Mouse (Mus musculus) limb, embryonic 11.5 days (tissue): ENCODE data around the gene Arf1. TPM values are rescaled to one million over a fixed set of nuclear protein-coding genes. Genes with fewer than 3 reads are reported as not detected.
A peak's percentile ranks its signal among the peaks of the same experiment; 100 is the strongest.

Source experiments
- ATAC-seq: fragments of 200-750 bp; cut with Nextera tagmentation; 2 replicates; pipeline ENCODE4 v1.8.0; 2017; ENCODE audit warnings: low read depth; ENCODE audit not compliant: insufficient number of reproducible peaks, low FRiP score, low TSS enrichment
- DNase-seq: peaks from one replicate; pipeline ENCODE4 v3.0.0-alpha.2; 2015; ENCODE audit warnings: low spot score
- H3K27ac ChIP-seq: fragments of 300-500 bp; sonication (generic); replicated peaks from 2 replicates; pipeline ENCODE4 v1.5.1; 2014; ENCODE audit warnings: low read depth, mild to moderate bottlenecking, low read length
- H3K27me3 ChIP-seq: fragments of 300-500 bp; sonication (generic); 2 replicates; pipeline ENCODE4 v1.6.1; 2014; ENCODE audit warnings: mild to moderate bottlenecking, low read length, mixed read lengths; ENCODE audit not compliant: control insufficient read depth, insufficient read depth
- H3K36me3 ChIP-seq: fragments of 300-500 bp; sonication (generic); 2 replicates; pipeline ENCODE4 v1.6.1; 2014; ENCODE audit warnings: mild to moderate bottlenecking, low read length, moderate library complexity, mixed read lengths; ENCODE audit not compliant: control insufficient read depth, insufficient read depth
- H3K4me1 ChIP-seq: fragments of 300-500 bp; sonication (generic); 2 replicates; pipeline ENCODE4 v1.6.1; 2014; ENCODE audit warnings: low read length, mixed read lengths; ENCODE audit not compliant: control insufficient read depth, insufficient read depth
- H3K4me2 ChIP-seq: fragments of 300-500 bp; sonication (generic); 2 replicates; pipeline ENCODE4 v1.6.1; 2014; ENCODE audit warnings: low read depth, mild to moderate bottlenecking, moderate library complexity; ENCODE audit not compliant: severe bottlenecking
- H3K4me3 ChIP-seq: fragments of 300-500 bp; sonication (generic); 2 replicates; pipeline ENCODE4 v1.5.1; 2014; ENCODE audit warnings: low read depth, low read length
- H3K9ac ChIP-seq: fragments of 300-500 bp; sonication (generic); 2 replicates; pipeline ENCODE4 v1.6.1; 2014; ENCODE audit warnings: mild to moderate bottlenecking, low read length
- H3K9me3 ChIP-seq: fragments of 300-500 bp; sonication (generic); 2 replicates; pipeline ENCODE4 v1.6.1; 2016; ENCODE audit warnings: low read length; ENCODE audit not compliant: control insufficient read depth
- WGBS: fragments of 180-500 bp; shearing (Covaris S2); extraction: QIAGEN DNeasy Blood & Tissue Kit; methylation state at CpG from one replicate; pipeline ENCODE4 v1.1.7; 2014; 5-methylcytosine and 5-hydroxymethylcytosine counted together
- polyA plus RNA-seq: library from polyadenylated mRNA; unstranded; fragments of >200 nt; fragmentation: Nextera tagmentation; extraction: Ambion mirVana; gene quantifications from 2 replicates; pipeline ENCODE4 v1.2.1, GENCODE M21; 2014

The Arf1 gene
- polyA plus RNA-seq, 1 experiment from 2014 or later, result 649 TPM

DNA sequence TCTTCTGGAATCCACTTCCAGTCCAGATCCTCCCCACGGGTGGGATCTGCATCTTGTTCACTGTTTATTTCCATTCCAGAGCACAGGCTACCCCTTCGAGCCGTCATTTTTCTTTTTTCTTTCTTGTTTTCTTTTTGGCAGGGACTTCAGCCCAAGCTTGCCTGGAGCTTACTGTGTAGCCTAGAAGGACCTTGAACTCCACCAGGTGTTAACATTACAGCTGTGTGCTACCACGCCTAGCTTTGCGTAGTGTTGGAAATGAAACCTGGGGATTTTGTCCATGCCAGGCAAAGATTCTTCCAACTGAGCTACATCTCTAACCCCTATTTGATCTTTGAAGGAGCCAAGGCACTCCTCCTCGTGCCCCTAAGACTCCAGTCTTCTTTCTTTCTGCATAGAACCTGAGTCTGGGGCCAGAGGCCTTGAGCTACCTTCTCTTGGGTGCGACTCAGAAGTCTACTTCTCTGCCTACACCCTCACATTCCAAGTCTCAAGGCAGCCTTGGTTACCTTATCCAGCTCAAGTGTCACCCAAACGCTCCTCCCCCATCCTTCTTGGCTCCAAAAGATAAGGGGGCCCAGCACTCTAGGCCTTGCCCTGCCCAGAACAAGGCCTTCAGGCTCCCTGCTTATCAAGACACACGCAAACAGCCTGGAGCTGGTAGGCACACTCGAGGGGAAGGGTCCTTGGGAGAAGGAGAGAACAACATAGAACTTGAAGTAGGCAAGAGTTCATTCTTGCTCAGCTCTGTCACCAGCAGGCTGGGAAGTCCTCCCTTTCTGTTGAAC is 32.8 kb upstream of the Arf1 start:
- H3K4me3 ChIP-seq, result no peak overlapping the region
- ATAC-seq (no peak), DNase-seq (no peak)
- H3K9ac ChIP-seq, result no peak overlapping the region
- WGBS, result 79% methylated on average over 10 of the region's 10 CpGs
- H3K36me3 ChIP-seq, result no peaks in the 10 kb centered on the region
- H3K27me3 ChIP-seq, result peaks cover 22% of the 10 kb centered on the region
- peaks cover 9% of the 10 kb centered on the region; the same call in 1 of the 2 replicates for H3K4me1 ChIP-seq
- no peak overlapping the region for H3K4me2 ChIP-seq
- no peaks in the 10 kb centered on the region for H3K9me3 ChIP-seq
- H3K27ac ChIP-seq, result no peak overlapping the region

DNA sequence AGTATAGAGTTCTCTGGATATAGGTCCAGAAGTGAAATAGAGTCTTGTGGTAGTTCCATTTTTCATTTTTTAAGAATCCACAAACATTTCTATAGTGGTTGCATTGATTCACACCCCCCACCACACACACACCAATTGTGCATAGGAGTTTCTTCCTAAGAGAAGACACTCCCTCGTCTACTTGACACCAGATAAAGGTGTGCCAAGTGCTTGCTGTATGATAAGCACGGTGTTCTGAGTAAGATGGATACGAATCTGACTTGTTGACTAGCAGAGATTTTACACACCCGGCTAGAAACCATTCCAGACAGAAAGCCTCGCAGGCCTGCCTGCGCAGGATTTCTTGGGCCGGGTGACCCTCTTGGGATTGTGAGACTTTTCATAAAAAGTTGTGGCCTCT is 31.6 kb upstream of the Arf1 start:
- H3K36me3 ChIP-seq, result no peaks in the 10 kb centered on the region
- ATAC-seq, result no peak
- WGBS, result 85% methylated on average over 7 of the region's 7 CpGs

DNA sequence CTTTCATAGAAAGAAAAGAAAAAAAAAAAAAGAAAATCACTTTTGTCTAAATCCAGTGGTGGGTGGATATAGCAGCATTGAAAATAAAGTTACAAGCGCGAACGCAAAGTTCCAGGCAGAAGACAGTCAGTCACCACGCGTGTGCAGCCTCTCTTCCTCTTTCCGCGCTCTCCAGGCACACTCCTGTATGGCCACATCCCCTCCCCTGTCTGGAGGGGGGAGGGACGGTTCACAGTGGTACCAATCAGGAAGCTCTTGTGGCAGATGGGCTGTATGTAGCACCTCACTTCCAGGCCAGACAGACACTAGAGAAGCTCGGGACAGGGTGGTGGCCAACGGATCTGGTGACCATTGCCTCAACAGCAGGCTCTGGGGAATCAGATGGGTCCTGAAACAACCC is 20.0 kb upstream of the Arf1 start:
- Histone ChIP-seq H3K9ac (no peak overlapping the region), H3K4me1 (no peaks in the 10 kb centered on the region), H3K27ac (no peak overlapping the region), H3K27me3 (no peaks in the 10 kb centered on the region; the same call in 1 of the 2 replicates), H3K4me2 (no peak overlapping the region), H3K9me3 (no peaks in the 10 kb centered on the region), H3K36me3 (no peaks in the 10 kb centered on the region), H3K4me3 (no peak overlapping the region)
- WGBS, result 59% methylated on average over 10 of the region's 10 CpGs
- DNase-seq (no peak), ATAC-seq (no peak)

More for the DNA sequence above, 31.6 kb upstream of the Arf1 start:
- no peaks in the 10 kb centered on the region for H3K9me3 ChIP-seq
- H3K4me2 ChIP-seq, result no peak overlapping the region
- H3K27me3 ChIP-seq, result peaks cover 11% of the 10 kb centered on the region
- peaks cover 9% of the 10 kb centered on the region; the same call in 1 of the 2 replicates for H3K4me1 ChIP-seq
- H3K9ac ChIP-seq, result no peak overlapping the region
- H3K27ac ChIP-seq, result no peak overlapping the region
- no peak for DNase-seq
- H3K4me3 ChIP-seq, result no peak overlapping the region

DNA sequence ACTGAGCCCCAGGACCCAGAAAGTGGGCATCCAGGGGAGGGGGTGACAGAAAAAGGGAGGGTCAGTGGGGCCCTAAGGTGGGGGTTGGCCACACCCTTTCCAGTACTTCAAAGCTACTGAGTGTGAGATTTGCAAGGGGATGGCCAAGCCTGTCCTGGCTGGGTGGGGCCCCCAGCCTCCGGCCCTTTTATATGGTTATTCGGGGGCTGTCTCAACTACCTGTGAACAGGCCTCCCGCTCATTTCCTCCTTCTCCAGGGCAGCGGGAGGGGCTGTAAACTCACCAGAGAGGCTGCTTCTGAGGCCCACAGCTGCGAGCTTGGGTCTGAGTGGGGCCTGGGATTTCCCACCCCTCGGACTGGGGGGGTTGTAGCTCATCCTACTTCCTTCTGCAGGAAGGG is 15.8 kb upstream of the Arf1 start:
- Histone ChIP-seq H3K9ac (no peak overlapping the region), H3K4me1 (peaks cover 4% of the 10 kb centered on the region), H3K36me3 (no peaks in the 10 kb centered on the region), H3K4me3 (no peak overlapping the region), H3K4me2 (no peak overlapping the region), H3K9me3 (no peaks in the 10 kb centered on the region), H3K27ac (no peak overlapping the region), H3K27me3 (peaks cover 5% of the 10 kb centered on the region)
- 12% methylated on average over 6 of the region's 6 CpGs for whole genome bisulfite sequencing
- ATAC-seq (no peak), DNase-seq (no peak)

DNA sequence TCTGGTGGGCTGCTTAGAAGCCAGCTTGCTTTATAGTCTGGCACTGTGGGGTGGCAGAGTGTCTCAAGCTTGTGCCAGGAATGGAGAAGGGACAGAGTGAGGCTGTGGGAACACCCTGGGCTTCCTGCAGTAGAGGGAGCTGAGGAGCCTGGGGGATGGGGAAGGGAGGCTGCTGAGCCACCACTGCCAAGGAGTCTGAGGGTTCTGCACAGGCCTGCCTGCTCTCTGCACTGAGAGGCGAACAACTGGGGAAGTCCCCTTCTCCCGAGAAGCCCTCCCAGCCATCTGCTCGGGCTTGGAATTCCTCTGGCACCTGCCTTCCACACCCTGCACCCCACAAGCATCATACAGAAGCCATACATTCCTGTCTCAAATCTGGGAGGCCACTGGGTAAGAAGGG is 13.8 kb upstream of the Arf1 start:
- Histone ChIP-seq H3K4me1 (peaks cover 9% of the 10 kb centered on the region), H3K9me3 (no peaks in the 10 kb centered on the region), H3K4me3 (no peak overlapping the region), H3K27me3 (peaks cover 5% of the 10 kb centered on the region), H3K27ac (no peak overlapping the region), H3K4me2 (no peak overlapping the region), H3K9ac (no peak overlapping the region), H3K36me3 (no peaks in the 10 kb centered on the region)
- DNase-seq (no peak), ATAC-seq (no peak)
- 11% methylated on average over 3 of the region's 3 CpGs for WGBS

DNA sequence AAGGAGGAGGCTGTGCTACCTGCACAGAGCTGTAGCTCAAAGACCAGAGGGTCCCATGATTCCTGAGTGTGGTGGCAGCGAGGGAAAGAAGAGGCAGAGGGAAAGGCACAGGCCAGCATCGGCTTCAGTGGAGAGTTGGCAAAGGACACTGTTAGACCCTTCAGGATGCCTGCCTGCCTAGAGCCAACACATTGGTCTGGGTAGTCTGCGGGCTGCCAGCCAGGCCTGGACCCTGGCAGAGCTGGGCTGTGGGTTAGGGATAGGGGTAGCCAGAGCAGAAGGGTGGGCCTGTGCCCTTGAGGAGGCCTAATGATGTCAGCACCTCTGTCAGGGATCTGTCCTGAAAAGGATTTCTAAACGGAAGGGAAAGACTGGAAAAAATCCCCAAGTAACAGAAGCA is 11.7 kb upstream of the Arf1 start:
- Histone ChIP-seq H3K36me3 (no peaks in the 10 kb centered on the region), H3K27ac (no peak overlapping the region), H3K4me2 (no peak overlapping the region), H3K9ac (no peak overlapping the region), H3K27me3 (peaks cover 5% of the 10 kb centered on the region), H3K4me1 (peaks cover 9% of the 10 kb centered on the region), H3K4me3 (no peak overlapping the region), H3K9me3 (no peaks in the 10 kb centered on the region)
- 80% methylated on average over 4 of the region's 4 CpGs for WGBS
- no peak for ATAC-seq
- DNase-seq, result no peak

DNA sequence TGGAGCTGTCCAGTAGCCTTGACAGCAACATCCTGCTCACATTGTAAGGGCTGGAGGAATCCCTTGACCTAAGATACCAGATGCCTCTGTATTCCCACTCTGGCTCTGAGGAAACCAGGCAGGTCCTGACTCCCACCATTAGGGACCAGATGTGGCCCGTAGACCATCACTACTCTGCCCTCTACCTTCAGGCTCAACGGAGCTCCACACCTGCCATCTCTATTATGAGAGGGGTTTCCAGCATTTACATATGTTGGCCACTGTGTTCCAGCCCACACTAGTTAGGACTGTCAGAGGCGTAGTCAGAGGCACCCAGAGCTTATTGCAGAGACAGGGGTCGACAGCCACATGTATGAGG is 11.3 kb upstream of the Arf1 start:
- ATAC-seq, result peak; percentile 29; the same call in 1 of the 2 replicates
- WGBS, result 27% methylated on average over 4 of the region's 4 CpGs
- peaks cover 5% of the 10 kb centered on the region for H3K27me3 ChIP-seq

DNA sequence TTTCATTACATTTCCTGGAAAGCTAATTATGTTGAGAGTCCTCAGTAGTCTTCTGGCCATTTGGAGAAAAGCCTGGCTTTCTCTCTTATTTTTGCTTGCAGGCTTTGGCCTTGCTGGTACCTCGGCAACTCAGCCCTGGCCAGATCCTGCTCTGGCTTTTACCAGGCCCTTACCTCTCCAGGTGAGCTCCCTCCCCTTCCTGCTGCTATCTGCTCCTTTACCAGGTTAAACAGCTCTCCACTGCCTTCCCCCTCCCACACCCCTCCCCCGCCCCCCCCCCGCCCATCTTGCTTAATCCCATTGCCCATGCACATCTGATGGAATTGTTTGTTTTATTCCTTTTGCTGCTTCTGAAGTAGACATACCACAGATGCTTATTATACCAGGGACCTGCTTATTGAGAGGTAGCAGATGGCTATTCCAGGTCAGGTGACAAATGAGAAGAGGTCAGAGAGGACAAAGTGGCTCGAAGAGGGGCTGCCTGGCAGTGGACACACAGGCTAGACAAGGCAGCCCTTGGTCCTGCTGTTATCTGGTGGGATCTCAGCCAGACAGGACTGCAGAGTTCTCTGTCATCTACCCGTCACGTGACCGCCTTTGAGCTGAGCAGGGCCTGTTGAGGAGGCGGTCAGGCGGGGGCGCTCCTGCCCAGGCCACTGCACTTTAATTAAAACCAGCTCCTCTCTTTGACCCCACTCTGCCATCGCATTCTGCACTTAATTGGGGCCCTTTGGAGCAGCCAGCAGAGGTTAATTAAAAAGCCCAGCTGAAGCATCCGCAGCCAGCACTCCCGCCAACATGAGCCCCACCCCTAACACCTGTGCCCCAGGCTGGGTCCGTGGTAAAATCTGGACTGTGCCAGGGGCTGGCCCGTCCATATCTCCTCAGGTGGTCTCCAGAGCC is 10.7 kb upstream of the Arf1 start:
- H3K27me3 ChIP-seq, result peaks cover 5% of the 10 kb centered on the region
- no peaks in the 10 kb centered on the region for H3K9me3 ChIP-seq
- ATAC-seq (peak; percentile 67), DNase-seq (peak; percentile 78)
- H3K4me2 ChIP-seq, result no peak overlapping the region
- no peak overlapping the region for H3K4me3 ChIP-seq
- no peak overlapping the region; the same call in 1 of the 2 replicates for H3K9ac ChIP-seq
- no peaks in the 10 kb centered on the region for H3K36me3 ChIP-seq
- peaks cover 9% of the 10 kb centered on the region for H3K4me1 ChIP-seq
- 1% methylated on average over 14 of the region's 15 CpGs for WGBS
- no peak overlapping the region for H3K27ac ChIP-seq

More for the DNA sequence above, 11.3 kb upstream of the Arf1 start:
- Histone ChIP-seq H3K36me3 (no peaks in the 10 kb centered on the region), H3K9ac (no peak overlapping the region), H3K4me3 (no peak overlapping the region), H3K9me3 (no peaks in the 10 kb centered on the region), H3K4me1 (peaks cover 9% of the 10 kb centered on the region), H3K27ac (no peak overlapping the region), H3K4me2 (no peak overlapping the region)
- DNase-seq, result no peak
